Comparison of ENCODE assay signal across 11 mouse cellular contexts in genomic region chr11:108936016-108936792, GRCm38 (mm10). TPM values are rescaled to one million over a fixed set of nuclear protein-coding genes. Genes with fewer than 3 reads are reported as not detected.
DNase-seq lines count a peak whose midpoint lies in the region; ATAC-seq and TF ChIP-seq lines count a peak whose summit lies in the region.
"Had no signal": no experiment of that assay in that cellular context is flagged by ENCODE, and none has a peak within 500 bp of the region (broad histone marks: within the 10 kb centered on the region; RNA-seq: fewer than 3 reads in every experiment).

No protein-coding gene starts in this region.

- peak overlapping the region; percentile 69 for H3K27ac ChIP-seq in gastrocnemius, adult 2 months
- H3K27ac ChIP-seq in cortical plate, adult 2 months (ENCODE audit: insufficient read depth, low read length), result peak overlapping the region; percentile 51; the same call in 1 of the 2 replicates
- H3K27ac ChIP-seq: liver, embryonic 13.5 days had no signal

- H3K4me3 ChIP-seq in gastrocnemius, adult 2 months, result peak overlapping the region; percentile 40
- no peak overlapping the region for H3K4me3 ChIP-seq in cortical plate, adult 2 months (ENCODE audit: insufficient read depth, low read length)
- H3K4me3 ChIP-seq: liver, embryonic 13.5 days had no signal

- no peak for TF ChIP-seq POLR2A in cortical plate, adult 2 months (IDR thresholded peaks at IDR 0.05; ENCODE audit: extremely low read depth, insufficient read depth, low read length)

- peak; percentile 69 for DNase-seq in gastrocnemius, adult 2 months
- no peak for DNase-seq in gastrocnemius, postnatal 36 days
- peak; percentile 42 for DNase-seq in gastrocnemius, postnatal 14 days
- no peak for DNase-seq in ovary, postnatal 10 days (ENCODE audit: low spot score)
- DNase-seq in left cerebral cortex, adult 18-20 months (ENCODE audit: low spot score in 2 of 2), result no peak
- no peak for DNase-seq in urinary bladder, adult 18-20 months (ENCODE audit: low spot score in 2 of 2)
- DNase-seq: cerebellum, adult 9-11 months; kidney, adult 18-20 months; liver, embryonic 13.5 days had no signal

- H3K4me1 ChIP-seq in cortical plate, adult 2 months (ENCODE audit: control insufficient read depth, insufficient read depth, low read length), result peaks cover 6% of the 10 kb centered on the region
- H3K4me1 ChIP-seq: liver, embryonic 13.5 days had no signal

- intact Hi-C loops in gastrocnemius, adult 2 months (cut with DNase I), result no loop called here
- intact Hi-C loops in gastrocnemius, postnatal 36 days (cut with DNase I), result no loop called here
- intact Hi-C loops in gastrocnemius, postnatal 14 days (cut with DNase I; ENCODE audit: low total_unique reads), result no loop called here

- no peak for TF ChIP-seq CTCF in gastrocnemius, adult 2 months (IDR thresholded peaks at IDR 0.05)
- TF ChIP-seq CTCF in cortical plate, adult 2 months (IDR thresholded peaks at IDR 0.05; ENCODE audit: extremely low read depth, insufficient read depth, low read length), result no peak

- ATAC-seq in megakaryocyte-erythroid progenitor cell, adult 5-6 weeks (replicated peaks; ENCODE audit: low FRiP score, low TSS enrichment, poor library complexity, severe bottlenecking), result peak; percentile 74

RNA-seq across cellular contexts. Expression of gene Axin2, which starts 16.1 kb away (rescaled TPM):
- 1 to 10 TPM; 8.5 to 9.3 TPM for total RNA-seq in gastrocnemius, adult 2 months (2021)
- total RNA-seq in gastrocnemius, postnatal 36 days (2021), result 10 to 100 TPM in 1 of 2 experiments, 1 to 10 TPM in 1; 7.0 to 15.0 TPM
- polyA plus RNA-seq in cortical plate, adult 2 months (2012; rRNA removed), result 21.8 and 23.3 TPM in 2 replicates
- total RNA-seq in gastrocnemius, postnatal 14 days (2021), result 1 to 10 TPM; 8.3 to 8.5 TPM
- 1.3 and 5.7 TPM in 2 replicates for total RNA-seq in megakaryocyte-erythroid progenitor cell, adult 5-6 weeks (2014; fragmentation: Nextera tagmentation)
- total RNA-seq in megakaryocyte-erythroid progenitor cell, adult 5-6 weeks (2017), result 0.38 and 2.0 TPM in 2 replicates
- 10 to 100 TPM; 35.0 to 35.3 TPM for total RNA-seq in left cerebral cortex, adult 18-20 months (2021)

Comparison
In these comparisons a context has a peak if more than half of its experiments do, and no peak if none do; other contexts are left out.
1. DNase-seq: peak in gastrocnemius, adult 2 months (single experiment) and gastrocnemius, postnatal 14 days (single experiment); none in gastrocnemius, postnatal 36 days (0 of 2), ovary, postnatal 10 days (single experiment), left cerebral cortex, adult 18-20 months (0 of 2) and urinary bladder, adult 18-20 months (0 of 2).